Mouse (Mus musculus) MEL-GATA-1-ER (cell line): Measurements from ENCODE around the gene Alpk3.
"Not testable (repeated sequence)": the region's sequence is repeated elsewhere in the genome, so short reads cannot be mapped to it uniquely, and the experiment has no call there.

Experiments used
- DNase-seq: peaks from one replicate; pipeline ENCODE4 v3.0.0-alpha.2; 2012; ENCODE audit warnings: low read depth; ENCODE audit errors: extremely low read depth

Gene Alpk3

DNA sequence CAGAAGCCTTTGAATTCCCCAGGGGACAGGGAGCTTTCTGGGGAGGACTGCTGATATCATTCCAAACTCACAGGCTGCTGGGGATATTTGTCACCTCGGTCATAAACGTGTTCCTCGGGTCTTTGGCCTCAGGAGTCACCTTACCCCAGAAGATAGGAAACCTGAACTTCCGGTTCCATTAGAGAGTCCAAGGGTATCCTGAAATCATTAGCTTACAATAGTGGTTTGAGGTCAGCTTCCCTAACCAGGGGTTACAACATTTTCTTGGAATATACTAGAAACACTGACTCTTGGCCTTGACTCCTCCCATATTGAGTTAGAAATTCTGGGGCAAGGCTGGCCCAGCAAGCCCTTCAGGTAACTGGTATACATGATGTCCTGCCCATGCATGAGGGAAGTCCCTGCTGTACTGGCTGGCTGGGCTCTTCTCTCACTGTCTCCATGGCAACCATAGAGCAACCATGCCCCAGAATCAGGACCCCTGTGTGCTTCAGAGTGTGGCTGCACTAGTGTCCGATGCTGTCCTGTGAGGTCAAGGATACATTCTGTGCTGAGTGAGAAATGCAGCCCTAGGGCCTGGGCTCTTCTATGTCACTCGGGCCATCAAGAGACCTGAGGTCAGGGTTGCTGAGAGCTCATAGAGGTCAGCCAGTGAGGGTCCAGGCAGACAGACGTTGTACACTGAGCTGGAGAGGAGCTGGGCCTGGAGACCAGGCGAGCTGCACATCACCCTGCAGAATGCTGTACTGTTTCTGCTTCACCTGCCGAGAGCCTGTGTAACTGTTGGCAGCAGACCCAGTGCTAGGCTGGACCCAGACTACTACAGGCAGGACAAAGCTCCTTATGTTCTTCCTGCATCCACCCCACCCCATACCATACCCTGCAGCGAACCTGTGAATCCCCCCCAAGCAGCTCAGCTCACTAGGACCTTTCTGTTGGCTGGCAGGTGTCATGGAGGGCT lies 68.1 kb downstream of the Alpk3 start:
- DNase-seq: no peak

DNA sequence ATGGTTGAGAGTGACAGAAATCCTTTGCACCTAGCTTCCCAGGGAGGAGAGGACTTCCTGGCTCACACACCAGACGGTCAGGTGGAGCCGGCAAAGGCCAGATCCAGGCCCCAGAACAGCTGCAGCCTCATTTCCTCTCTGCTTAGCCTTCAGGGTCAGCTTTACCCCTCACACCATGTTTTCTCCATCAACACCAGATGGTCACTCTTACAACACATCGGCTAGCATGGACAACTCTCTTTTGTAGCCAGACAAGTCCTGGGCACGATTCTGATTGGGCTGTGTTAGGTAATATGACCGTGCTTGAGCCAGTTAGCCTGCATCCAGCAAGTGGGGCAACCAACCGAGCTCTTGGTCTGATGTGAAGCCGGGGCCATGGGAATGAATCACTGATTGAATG lies 74.5 kb downstream of the Alpk3 start:
- DNase-seq: no peak

DNA sequence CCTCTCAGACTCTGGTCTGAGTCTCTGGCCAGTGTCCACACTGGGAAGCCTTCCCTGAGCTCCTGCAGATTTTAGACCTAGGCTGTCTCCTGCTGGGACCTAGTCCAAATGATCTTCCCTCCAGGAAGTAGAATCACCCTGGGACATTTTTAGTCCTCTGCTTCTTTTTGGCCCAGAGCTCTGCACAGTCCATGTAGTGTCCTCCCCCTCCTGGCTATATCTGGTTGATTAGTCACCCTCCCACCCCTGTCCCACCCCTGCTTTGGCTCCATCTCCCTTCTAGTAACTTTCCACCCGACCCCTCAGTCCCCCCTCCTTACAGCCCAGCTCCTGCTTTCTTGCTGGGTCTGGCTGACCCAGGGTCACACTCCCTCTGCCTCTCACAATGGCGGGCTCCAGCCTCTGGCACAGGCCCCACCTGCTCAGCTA lies 75.5 kb downstream of the Alpk3 start:
- DNase-seq: no peak

DNA sequence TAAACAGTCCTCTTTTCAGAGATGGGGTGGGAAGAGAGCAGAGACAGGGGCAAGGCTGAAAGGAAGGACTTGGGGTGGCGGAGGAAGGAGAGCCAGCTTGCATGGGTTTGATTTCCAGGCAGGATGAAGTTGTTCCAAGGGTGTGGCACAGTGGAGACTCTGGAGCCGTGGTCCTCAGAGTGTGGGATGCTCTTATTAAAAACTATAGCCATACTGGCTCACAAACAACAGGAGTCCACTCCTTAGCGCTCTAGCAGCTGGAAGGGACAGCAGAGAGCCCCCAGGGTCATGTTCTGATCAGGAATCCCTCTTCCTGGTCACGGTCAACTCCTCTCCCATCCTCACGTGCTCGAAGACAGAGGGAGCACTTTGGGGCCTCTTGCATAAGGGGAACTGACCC lies 76.0 kb downstream of the Alpk3 start:
- no peak for DNase-seq

DNA sequence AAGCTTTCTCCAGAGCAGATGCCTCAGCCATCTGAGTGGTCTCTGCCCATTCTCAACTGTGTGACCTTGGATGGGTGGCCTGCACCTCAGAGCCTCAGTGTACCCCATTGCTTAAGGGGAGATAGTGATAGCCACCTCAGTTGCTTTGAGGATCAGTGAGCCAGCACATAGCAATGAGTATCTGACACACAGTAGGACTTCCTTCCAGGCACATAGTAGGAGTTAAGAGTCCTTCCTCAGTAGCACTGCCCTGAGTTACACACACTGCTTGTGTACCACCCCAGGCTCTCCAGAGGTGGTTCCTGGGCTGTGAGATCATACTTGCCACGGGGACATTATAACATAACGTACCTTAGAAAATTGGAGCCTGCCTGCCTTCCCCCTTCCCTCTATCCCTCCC lies 76.5 kb downstream of the Alpk3 start:
- DNase-seq: no peak

DNA sequence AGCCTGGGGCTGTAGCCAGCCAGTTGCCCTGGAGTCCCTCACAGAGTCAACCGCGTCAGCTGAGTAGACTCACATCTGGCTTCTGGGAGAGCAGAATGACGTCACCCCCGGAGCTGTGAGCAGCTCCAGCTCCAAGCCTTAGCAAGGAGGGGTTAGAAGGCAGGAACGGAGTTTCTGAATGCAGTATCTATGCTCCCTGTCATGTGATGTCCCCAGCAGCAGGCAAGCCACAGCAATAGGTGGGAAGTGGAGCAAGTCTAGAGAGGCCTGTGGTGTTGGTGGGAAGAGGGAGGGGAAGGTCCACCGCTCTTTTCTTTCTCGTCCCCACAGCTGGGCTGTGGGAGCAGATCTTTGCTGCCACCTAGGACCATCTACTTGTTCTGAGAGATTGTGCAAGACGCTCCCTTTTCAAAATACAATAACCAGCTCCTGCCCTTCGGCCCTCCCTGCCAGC lies 77.2 kb downstream of the Alpk3 start:
- no peak for DNase-seq

DNA sequence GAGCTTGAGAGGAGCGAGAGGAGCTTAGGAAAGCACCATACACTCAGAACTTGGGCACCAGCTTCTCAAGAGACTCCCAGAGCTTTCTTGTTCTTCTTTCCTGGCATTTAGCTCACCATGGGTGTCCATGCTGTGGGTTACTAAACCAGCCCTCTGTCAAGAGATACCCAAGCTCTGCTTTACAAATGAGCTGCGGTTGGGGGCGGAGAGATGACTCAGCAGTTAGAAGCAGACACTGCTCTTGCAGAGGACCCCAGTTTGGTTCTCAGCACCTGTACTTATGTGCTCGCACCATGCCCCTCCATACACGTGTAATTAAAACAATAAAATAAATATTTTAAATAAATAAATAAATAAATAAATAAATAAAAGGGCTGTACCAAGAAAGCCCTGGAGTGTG lies 79.9 kb downstream of the Alpk3 start:
- DNase-seq: no peak

DNA sequence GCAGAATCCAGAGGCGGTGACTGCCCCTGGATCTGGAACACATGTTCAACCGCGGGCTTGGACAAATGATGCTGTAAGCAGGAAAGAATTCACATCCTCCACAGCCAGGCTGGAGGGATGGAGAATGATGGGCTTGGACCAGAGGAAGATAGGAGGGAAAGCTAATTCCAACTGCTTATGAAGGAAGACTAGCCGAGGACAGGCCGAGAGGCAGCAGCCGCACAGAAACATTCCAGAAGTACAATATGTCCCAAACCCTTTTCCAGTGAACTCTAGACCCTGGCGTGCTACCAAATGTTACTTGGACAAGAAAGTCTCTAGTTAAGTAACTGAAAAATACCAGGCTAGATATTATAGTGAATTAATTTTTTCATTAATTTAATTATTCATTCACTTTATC lies 81.7 kb downstream of the Alpk3 start:
- DNase-seq: no peak

DNA sequence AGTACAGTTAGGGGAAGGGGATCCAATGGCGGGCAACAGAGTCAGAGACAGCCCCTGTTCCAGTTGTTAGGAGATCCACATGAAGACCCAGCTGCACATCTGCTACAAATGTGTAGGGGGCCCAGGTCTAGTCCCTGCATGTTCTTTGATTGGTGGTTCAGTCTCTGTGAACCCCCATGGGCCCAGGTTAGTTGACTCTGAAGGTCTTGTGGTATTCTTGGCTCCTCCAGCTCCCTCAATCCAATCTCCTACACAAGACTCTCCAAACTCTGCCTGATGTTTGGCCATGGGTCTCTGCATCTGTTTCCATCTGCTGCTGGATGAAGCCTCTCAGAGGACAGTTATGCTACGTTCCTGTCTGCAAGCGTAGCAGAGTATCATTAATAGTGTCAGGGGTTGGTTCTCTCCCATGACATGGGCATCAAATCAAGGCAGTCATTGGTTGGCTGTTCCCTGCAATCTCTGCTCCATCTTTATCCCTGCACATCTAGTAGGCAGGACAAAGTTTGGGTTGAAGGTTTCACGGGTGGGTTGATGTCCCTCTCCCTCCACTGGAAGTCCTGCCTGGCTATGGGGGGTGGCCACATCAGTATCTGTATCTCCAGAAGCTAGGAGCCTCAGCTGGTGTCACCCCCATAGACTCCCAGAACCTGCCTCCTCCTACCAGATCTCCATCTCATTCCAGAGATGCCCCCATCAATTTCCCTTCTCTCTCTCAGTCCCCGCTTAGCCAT lies 82.4 kb downstream of the Alpk3 start:
- DNase-seq: no peak

DNA sequence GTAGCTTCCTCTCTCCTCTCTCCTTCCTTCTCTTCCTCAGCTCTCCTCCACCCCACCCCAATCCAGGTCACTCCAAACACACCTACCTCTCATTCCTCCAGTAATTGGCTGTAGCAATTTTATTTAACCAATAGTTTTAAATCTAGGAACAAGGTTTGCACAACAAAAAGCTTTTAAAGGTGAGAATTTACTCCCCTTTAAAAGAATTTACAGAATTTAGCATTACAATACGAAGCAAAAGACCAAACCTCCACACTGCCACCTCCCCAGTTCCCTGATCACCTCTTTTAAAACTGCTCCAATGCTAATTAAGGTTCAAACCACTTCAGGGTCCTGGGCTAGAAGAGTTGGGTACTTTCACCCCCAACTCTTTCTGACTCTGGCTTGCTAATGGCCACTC lies 84.1 kb downstream of the Alpk3 start:
- DNase-seq: no peak

DNA sequence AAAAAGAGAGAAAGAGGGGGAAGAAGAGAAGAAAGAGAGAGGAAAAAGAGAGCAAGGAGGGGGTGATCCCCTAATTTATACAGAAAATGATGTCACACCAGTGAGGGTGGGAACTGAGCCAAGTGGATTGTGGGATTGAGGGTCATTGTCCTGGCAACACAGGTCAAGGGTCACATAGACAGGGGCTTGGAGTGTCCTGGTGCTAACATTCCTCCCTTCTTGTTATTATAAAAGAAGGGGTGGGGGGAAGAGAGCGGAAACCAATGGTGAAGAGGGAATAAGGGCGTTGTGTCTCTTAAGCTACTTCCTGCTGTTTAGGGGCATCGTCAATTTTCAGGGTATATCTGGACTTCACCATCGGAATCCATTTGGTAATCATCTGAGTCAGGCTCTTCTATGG lies 85.7 kb downstream of the Alpk3 start:
- not testable (repeated sequence) for DNase-seq

DNA sequence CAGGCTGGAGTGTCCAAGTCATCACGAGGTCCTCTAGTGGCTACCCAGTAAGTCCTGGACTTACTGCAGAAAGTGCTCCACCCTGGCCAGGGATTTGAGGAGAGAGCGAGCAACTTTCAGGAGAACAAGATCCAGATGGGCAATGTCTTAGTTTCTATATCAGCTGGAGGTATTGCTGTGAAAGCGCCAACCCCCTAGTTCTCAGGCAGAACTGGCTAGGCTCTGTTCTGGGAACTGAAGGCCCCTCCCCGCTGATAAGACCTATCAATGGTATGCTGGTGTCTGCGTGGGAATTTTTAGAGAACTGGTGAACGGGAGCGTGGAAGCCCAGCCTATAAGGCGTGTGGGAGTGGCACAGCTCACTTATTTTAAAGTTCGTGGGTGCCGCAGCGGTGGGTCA lies 92.4 kb downstream of the Alpk3 start:
- peak; percentile 59 for DNase-seq

DNA sequence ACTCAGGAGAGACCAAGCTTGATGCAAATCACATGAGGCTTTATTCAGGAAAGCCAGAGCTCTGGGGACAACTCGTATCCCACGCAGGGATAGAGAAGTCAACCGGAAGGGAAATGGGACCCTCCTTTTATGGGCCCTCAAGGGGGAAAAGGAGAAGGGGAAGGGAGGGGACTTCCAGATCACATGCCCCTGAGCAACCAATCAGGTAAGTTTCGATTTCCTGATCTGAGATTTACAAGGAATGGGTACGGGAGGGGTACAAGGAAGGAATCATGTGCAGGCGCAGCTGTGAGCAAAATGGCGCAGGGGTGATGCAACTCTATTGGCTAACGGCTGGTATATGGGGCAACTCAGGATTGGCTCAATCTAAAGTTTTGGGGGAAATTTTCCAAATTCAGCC lies 93.8 kb downstream of the Alpk3 start:
- no peak for DNase-seq

DNA sequence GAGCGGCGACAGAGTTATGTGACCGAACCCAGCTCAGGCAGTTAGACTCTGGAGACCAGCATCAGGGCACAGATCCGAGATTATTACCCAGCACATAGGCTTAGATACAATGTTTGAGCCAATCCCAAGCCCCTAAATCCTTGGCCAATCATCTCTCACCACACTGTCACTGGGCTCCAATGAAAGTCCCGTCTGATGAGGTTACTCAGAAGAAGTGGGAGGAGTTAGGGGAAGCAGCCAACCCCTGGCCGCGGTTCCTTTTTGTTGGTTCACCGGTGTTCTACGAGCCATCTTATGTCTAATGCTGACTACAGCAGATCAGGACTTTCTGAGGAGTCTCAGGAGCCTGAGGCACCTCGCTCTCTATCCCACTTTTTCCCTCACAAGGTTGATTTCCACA lies 94.9 kb downstream of the Alpk3 start:
- DNase-seq: peak; percentile 87

DNA sequence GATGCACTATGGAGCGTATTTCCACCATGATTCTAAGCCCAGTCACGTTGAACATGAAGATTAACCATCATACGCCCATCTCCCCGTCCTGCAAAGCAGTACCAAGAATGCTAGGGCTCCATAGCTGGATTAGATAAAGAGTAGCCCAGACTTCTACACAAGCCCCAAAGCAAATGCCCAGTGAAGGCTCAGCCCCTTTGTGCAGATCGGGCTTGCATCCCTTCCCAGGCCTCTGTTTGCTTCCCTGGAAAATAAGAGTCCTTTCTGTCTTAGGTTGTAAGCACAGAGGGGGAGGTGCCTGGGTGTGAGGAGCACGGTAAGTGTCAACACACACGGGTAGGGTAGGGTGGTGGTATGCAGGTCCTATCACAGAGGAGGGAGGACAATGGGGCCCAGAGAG lies 95.4 kb downstream of the Alpk3 start:
- DNase-seq: no peak

DNA sequence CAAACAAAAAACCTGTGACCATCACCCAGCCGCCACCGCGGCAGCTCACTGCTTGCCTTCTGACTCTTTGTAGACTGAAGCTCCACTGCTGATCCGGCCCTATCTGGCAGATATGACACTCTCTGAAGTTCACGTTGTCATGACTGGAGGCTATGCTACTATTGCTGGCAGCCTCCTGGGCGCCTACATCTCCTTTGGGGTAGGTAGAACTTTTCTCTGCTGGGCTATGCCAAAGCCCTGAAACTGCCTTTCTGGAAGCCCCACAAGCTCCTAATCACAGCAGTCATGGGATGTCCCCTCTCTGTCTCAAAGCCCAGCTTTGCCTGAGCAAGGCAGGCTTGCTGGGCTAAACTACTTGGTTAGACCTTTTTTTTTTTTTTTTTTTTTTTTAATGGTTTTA lies 95.9 kb downstream of the Alpk3 start:
- no peak for DNase-seq

DNA sequence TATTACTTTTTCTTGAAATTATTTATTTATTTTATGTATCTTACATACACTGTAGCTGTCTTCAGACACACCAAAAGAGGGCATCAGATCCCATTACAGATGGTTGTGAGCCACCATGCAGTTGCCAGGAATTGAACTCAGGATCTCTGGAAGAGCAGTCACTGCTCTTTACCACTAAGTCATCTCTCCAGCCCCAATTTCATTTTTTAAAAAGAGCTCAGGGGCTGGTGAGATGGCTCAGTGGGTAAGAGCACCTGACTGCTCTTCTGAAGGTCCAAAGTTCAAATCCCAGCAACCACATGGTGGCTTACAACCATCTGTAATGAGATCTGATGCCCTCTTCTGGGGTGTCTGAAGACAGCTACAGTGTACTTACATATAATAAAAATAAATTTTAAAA lies 96.8 kb downstream of the Alpk3 start:
- DNase-seq: not testable (repeated sequence)

DNA sequence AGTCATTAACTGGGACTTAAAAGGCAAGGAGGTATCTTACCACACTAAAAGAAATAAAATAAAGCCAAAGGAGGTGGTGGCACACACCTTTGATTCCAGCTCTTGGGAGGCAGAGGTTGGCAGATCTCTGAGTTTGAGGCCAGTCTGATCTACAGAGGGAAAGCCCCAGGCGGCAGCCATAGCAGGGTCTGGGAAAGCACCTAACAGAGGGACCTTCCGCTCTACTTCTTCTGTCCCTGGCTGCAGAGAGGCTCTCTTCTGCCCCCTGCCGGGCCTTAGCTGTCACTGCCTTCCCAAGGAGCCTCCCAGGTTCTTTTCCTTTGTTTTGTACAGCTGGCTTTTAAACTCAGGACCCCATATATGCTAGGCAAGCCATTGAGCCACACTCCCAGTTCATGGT lies 97.6 kb downstream of the Alpk3 start:
- no peak for DNase-seq
